Mouse (Mus musculus) lung, postnatal 36 days (tissue): Measurements from ENCODE around the gene Trim26.
"Not testable (repeated sequence)": the region's sequence is repeated elsewhere in the genome, so short reads cannot be mapped to it uniquely, and the experiment has no call there.

Experiments used
- DNase-seq: peaks from one replicate; pipeline ENCODE4 v3.0.0; 2022; ENCODE audit warnings: mixed read lengths

Gene Trim26

GRCm38 (mm10) chr17:36851627-36852026 lies 14.7 kb downstream of the Trim26 start:
- no peak for DNase-seq

- no peak for DNase-seq
These were observed 18.6 kb downstream of the Trim26 start for GRCm38 (mm10) chr17:36855484-36855883.

GRCm38 (mm10) chr17:36856236-36856635 lies 19.3 kb downstream of the Trim26 start:
- DNase-seq = no peak

GRCm38 (mm10) chr17:36858181-36858580 lies 21.2 kb downstream of the Trim26 start:
- DNase-seq = no peak

GRCm38 (mm10) chr17:36861680-36862079 lies 24.7 kb downstream of the Trim26 start:
- DNase-seq = no peak

GRCm38 (mm10) chr17:36866719-36867527 lies 30.0 kb downstream of the Trim26 start, which contains the start of gene Trim15:
Gene Trim15, minus strand, starts transcription at chr17:36867210.
- DNase-seq = peak; percentile 20

GRCm38 (mm10) chr17:36868836-36869235 lies 31.9 kb downstream of the Trim26 start:
- no peak for DNase-seq

GRCm38 (mm10) chr17:36869284-36869954 lies 32.5 kb downstream of the Trim26 start, which contains the start of gene Trim10:
Gene Trim10, plus strand, starts transcription at chr17:36869574.
- no peak for DNase-seq

GRCm38 (mm10) chr17:36869955-36870810 lies 33.2 kb downstream of the Trim26 start:
- peak; percentile 8 for DNase-seq

DNA sequence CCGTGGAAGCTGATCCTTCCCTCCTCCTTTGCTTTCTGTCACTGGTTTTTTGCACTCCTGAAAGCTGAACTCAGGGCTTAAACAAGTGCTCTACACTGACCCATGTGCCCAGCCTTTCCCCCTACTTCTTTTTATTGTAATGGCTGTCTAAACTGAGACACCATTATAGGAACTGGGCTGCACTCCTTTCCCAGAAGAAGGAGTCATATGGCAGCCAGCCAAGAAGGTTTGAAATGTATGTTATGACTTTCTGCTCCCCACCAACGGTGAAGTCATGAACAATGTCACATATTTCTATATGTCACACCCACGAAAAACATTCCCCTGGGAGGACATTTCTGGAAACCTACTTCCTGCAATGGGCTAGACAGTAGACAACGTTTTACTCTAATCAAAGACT lies 37.7 kb downstream of the Trim26 start:
- DNase-seq = no peak

DNA sequence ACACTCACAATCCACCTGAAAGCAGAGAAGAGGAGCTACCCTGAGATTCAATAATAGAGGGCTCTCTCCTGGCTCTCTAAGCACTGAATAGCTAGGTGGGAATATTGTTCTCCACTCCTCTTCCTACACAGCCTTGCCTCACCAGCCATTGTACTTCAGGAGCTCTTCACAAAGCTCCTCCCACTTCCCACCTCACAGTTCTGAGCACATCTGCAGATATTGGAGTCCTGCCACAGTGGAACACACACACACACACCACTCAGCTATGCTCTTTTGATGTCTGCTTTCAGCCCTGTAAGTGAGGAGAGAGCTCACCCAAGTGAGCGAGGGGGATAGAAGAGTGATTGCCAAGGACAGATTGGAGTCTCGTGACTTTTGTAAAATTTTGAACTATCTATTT lies 46.4 kb downstream of the Trim26 start:
- DNase-seq = peak; percentile 35

GRCm38 (mm10) chr17:36885132-36885790 lies 48.3 kb downstream of the Trim26 start:
- no peak for DNase-seq

- no peak for DNase-seq
These were observed 53.4 kb downstream of the Trim26 start, which contains the start of gene Trim40 for GRCm38 (mm10) chr17:36890073-36890903. Gene Trim40, minus strand, starts transcription at chr17:36890123.

DNA sequence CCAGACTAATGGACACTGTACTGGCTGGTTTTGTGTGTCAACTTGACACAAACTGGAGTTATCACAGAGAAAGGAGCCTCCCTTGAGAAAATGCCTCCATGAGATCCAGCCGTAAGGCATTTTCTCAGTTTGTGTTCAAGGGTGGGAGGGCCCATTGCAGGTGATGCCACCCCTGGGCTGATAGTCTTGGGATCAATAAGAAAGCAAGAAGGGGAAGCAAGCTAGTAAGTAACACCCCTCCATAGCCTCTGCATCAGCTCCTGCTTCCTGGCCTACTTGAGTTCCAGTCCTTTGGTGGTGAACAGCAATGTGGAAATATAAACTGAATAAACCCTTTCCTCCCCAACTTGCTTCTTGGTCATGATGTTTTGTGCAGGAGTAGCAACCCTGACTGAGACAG lies 54.6 kb downstream of the Trim26 start:
- DNase-seq = not testable (repeated sequence)

DNA sequence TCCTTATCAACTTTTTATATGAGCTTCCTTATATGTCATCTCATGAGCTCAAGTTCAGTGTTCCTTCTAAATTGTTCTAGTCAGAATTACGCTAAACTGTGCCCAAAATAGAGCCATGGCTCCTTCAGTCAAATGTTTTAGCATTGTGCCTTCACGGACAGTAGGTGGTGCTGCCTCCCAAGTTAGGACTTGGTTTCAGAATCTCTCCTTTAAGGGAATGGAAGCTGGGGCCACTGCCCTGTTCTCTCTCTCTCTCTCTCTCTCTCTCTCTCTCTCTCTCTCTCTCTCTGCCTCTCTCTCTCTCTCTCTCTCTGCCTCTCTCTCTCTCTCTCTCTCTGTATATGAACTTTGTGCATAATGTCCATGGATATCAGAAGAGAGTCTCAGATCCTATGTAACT lies 55.4 kb downstream of the Trim26 start:
- peak; percentile 52 for DNase-seq

- DNase-seq = no peak
These were observed 56.5 kb downstream of the Trim26 start for GRCm38 (mm10) chr17:36893387-36893786.

DNA sequence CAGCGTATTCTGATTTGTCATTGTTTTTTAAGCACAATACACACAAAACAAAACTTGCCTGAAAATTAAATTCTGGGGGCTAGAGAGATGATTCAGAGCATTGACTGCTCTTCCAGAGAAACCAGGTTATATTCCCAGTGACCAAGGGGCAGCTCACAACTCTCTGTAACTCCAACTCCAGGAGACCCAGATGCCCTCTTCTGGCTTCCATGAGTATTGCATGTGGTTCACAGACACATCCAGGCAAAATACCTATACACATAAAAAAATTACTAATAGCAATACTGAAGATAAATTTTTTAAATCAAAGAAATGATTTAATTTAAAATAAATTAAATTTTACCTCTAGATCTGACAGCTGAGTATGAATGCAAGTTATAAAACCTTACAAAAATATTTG lies 59.6 kb downstream of the Trim26 start:
- peak; percentile 69 for DNase-seq

DNA sequence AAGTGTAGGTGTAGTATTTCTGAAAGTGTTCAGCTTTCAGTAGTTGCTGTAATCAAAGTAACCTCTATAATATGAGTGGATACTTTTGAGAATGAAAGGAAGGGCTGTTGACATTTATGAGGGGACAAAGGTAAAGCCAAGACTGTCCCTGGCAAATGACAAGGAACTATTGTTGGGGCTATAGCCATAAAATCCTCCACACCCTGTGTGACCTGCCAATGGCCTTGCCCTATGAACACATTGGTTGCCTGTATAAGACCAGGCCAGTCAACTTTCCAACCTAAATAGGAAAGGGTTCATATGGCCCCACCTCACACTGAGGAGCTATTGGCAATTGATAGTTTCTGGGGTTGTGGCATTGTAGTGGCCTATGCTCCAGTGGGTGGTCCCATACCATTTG lies 60.1 kb downstream of the Trim26 start:
- no peak for DNase-seq

DNA sequence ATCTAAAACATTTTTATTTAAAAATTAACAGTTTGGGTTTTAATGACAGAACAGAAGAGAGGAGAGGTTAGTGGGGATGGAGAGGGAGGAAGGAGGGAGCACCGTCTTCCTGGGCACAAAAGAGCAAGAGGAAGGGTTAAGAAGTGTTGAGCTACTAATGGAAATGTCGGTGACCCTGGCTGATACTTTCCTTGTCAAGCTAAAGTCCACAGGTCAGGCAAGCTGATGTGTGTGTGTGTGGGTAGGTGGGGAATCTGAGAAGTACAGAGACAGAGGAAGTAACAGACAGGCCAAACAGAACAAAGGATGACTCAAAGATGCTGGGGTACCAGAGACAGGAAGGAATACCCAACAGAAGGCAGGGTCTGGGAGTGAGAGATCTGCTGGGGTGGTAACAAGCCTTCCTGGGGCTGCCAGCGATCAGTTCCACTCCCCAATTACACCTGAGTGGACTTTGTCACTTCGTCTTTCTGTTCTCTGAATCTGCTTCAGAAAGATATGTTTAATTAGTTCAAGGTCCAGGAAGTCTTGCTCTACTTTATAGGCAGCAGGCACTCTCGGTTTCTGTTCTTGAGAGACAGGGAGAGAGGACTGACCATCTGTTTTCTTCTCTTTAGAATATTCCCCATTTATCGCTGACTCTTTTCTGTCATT lies 60.7 kb downstream of the Trim26 start, which contains the start of gene Trim31:
TSS of gene Trim31 (plus strand) at position 567 of the 654 bp plus-strand sequence.
- no peak for DNase-seq

DNA sequence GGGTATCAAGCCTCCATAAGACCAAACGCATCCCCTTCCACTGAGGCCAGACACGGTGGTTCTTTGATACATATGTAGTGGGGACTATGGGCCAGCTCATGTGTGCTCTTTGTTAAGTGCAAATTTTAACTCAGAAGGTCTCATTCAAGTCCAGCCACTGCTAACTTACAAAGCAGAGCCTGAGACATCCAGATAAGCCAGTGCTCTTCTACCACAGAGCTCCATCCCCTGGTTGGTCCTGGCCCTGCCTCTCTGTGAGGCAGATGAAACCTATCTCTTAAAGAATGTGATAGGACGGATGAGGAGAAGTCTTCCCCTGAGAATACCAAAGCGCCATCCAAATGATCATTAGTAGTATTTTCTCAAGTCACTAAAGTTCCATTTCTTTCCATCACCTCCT lies 62.4 kb downstream of the Trim26 start:
- DNase-seq = no peak

DNA sequence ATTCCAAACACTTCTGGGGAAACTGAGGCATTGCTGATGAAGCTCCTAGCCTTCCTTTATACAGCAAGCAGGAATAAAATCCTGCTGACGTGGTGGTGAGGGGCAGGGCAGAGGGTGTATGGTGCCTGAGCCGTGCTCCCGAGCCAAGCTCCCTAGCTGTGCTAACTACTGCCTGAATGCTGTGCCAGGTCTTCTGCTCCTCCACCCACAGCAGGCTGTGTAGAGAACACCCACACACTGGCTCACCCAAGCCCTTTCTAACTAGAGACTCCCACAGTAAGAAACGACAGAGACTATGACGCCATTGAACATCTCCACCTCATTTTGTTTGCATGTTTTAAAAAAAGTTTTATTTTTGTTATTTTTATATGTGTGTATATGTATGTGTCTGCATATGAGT lies 63.1 kb downstream of the Trim26 start:
- no peak for DNase-seq
